Mouse (Mus musculus) erythroblast, embryonic 14.5 days (primary cell): ENCODE results near the gene Rimklb. TPM values are rescaled to one million over a fixed set of nuclear protein-coding genes. Genes with fewer than 3 reads are reported as not detected.
"Not testable (repeated sequence)": the region's sequence is repeated elsewhere in the genome, so short reads cannot be mapped to it uniquely, and the experiment has no call there.

Source experiments
- H3K27me3 ChIP-seq: 2 replicates; pipeline ENCODE4 v1.6.1; 2012; ENCODE audit warnings: inconsistent platforms; ENCODE audit not compliant: control insufficient read depth
- H3K36me3 ChIP-seq: 2 replicates; pipeline ENCODE4 v1.6.1; 2012; ENCODE audit warnings: mild to moderate bottlenecking, inconsistent platforms; ENCODE audit not compliant: control insufficient read depth
- H3K4me1 ChIP-seq: 2 replicates; pipeline ENCODE4 v1.6.1; 2012; ENCODE audit warnings: inconsistent platforms; ENCODE audit not compliant: control insufficient read depth
- H3K4me3 ChIP-seq: replicated peaks from 2 replicates; pipeline ENCODE3; 2012; ENCODE audit warnings: moderate library complexity, mild to moderate bottlenecking, inconsistent platforms
- H3K9me3 ChIP-seq: 2 replicates; pipeline ENCODE4 v1.6.1; 2012; ENCODE audit warnings: low read length, inconsistent platforms, mixed read lengths; ENCODE audit not compliant: control insufficient read depth
- GATA1 ChIP-seq: IDR thresholded peaks from 2 replicates; pipeline ENCODE4 v1.6.1; 2012; ENCODE audit warnings: low read length, inconsistent platforms, mixed read lengths
- TAL1 ChIP-seq: IDR thresholded peaks from 3 replicates; pipeline ENCODE4 v1.6.1; 2012; ENCODE audit warnings: low read length, inconsistent platforms, mixed read lengths
- polyA plus RNA-seq: library from polyadenylated mRNA; stranded (reverse); fragments of >175 nt; gene quantifications from 2 replicates; pipeline ENCODE4 v1.2.3, GENCODE M21; 2012

Gene Rimklb
- polyA plus RNA-seq, 1 experiment = not detected

GRCm38 (mm10) chr6:122491557-122491956, 7.0 kb downstream of the Rimklb start:
- no peaks in the 10 kb centered on the region for H3K36me3 ChIP-seq
- no peaks in the 10 kb centered on the region; the same call in 1 of the 2 replicates for H3K9me3 ChIP-seq
- peaks cover 9% of the 10 kb centered on the region for H3K4me1 ChIP-seq
- TF ChIP-seq GATA1 (no peak), TAL1 (no peak)
- H3K27me3 ChIP-seq = peaks cover 97% of the 10 kb centered on the region
- peak overlapping the region; percentile 30 for H3K4me3 ChIP-seq

GRCm38 (mm10) chr6:122490929-122491512, 7.5 kb downstream of the Rimklb start:
- Histone ChIP-seq H3K36me3 (no peaks in the 10 kb centered on the region), H3K9me3 (no peaks in the 10 kb centered on the region; the same call in 1 of the 2 replicates), H3K4me1 (peaks cover 9% of the 10 kb centered on the region), H3K4me3 (no peak overlapping the region), H3K27me3 (peaks cover 97% of the 10 kb centered on the region)
- TF ChIP-seq TAL1 (no peak), GATA1 (no peak)

DNA sequence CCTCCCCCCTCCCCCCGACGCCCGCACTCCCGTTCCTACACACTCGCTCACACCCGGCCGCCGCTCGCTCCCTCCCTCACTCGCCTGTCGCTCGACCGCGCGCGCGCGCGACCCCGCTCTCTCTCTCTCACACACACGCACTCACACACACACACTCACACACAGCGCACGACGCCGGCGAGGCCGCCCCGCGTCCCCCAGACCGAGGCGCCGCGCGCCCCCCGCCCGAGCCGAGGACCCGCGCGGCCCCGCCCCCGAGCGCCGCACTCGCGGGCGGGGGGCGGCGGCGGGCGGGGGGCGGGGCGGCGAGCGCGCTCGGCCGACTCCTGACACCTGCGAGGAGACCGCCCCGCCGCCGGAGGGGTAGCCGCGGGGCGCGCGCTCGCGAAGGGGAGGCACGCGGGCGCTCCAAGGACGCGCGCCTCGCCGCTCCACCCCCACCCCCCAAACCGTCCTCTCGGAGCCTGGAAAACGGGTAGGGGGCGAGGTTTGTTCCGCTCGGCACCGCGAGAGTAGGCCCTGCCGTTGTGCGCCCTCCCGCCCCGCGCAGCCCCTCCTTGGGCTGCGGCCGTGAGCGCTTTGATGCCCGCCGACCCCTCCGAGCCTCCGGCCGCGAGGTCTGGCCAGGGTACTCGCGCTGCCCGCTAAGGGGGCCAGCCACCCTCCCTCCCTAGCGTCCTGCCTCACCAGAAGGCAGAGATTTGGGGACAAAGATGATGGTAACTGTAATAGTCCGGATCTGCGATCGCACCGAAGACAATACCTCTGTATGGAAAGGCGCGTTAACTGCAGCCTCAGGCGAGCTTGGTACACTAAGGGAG, 12.1 kb downstream of the Rimklb start:
- TF ChIP-seq TAL1 = no peak
- no peak for TF ChIP-seq GATA1
- Histone ChIP-seq H3K9me3 (peaks cover 3% of the 10 kb centered on the region; the same call in 1 of the 2 replicates), H3K27me3 (peaks cover 89% of the 10 kb centered on the region), H3K4me3 (peak overlapping the region; percentile 43), H3K36me3 (no peaks in the 10 kb centered on the region), H3K4me1 (peaks cover 2% of the 10 kb centered on the region)

GRCm38 (mm10) chr6:122485401-122486296, 12.9 kb downstream of the Rimklb start:
- Histone ChIP-seq H3K4me3 (peak overlapping the region; percentile 43), H3K27me3 (peaks cover 81% of the 10 kb centered on the region), H3K9me3 (peaks cover 3% of the 10 kb centered on the region; the same call in 1 of the 2 replicates), H3K36me3 (no peaks in the 10 kb centered on the region), H3K4me1 (peaks cover 2% of the 10 kb centered on the region; the same call in 1 of the 2 replicates)
- TF ChIP-seq GATA1 (no peak), TAL1 (no peak)

- no peak overlapping the region for H3K4me3 ChIP-seq
- TF ChIP-seq GATA1 (no peak), TAL1 (no peak)
- peaks cover 7% of the 10 kb centered on the region for H3K27me3 ChIP-seq
- H3K36me3 ChIP-seq = no peaks in the 10 kb centered on the region
- no peaks in the 10 kb centered on the region; the same call in 1 of the 2 replicates for H3K4me1 ChIP-seq
- H3K9me3 ChIP-seq = no peaks in the 10 kb centered on the region
Observed at GRCm38 (mm10) chr6:122478062-122478461, 20.5 kb downstream of the Rimklb start.

- not testable (repeated sequence) for H3K9me3 ChIP-seq, H3K27me3 ChIP-seq, H3K4me1 ChIP-seq, H3K36me3 ChIP-seq, H3K4me3 ChIP-seq
Observed at GRCm38 (mm10) chr6:122471461-122471860, 27.1 kb downstream of the Rimklb start.

DNA sequence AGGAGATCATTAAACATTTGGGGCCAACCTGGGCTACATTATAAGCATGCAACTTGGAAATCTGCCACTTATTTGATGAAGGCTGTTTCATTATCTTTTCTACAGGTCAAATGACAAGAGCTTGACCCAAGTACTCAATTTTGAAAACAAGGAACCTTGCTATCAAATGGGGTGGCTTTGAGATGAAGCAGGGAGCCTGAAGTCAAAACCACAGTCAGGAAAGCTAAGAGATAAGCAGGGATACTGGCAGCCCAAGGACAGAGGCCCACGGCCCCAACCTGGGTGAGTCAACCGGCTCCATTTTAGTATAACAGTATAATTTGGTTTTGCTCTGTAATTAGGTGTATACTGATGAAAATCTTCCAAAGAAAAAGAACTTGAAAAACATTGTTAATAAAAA, 28.3 kb downstream of the Rimklb start:
- peaks cover 9% of the 10 kb centered on the region for H3K4me1 ChIP-seq
- TF ChIP-seq TAL1 = no peak
- no peak for TF ChIP-seq GATA1
- no peak overlapping the region for H3K4me3 ChIP-seq
- no peaks in the 10 kb centered on the region for H3K36me3 ChIP-seq
- no peaks in the 10 kb centered on the region for H3K9me3 ChIP-seq
- no peaks in the 10 kb centered on the region for H3K27me3 ChIP-seq

- Histone ChIP-seq H3K27me3 (no peaks in the 10 kb centered on the region), H3K4me1 (peaks cover 9% of the 10 kb centered on the region), H3K4me3 (no peak overlapping the region), H3K9me3 (no peaks in the 10 kb centered on the region), H3K36me3 (no peaks in the 10 kb centered on the region)
- TF ChIP-seq GATA1 (no peak), TAL1 (no peak)
Observed at GRCm38 (mm10) chr6:122469030-122469640, 29.4 kb downstream of the Rimklb start.
